Mouse (Mus musculus): ENCODE results near the gene Pcbp1.
"Not testable (repeated sequence)": the region's sequence is repeated elsewhere in the genome, so short reads cannot be mapped to it uniquely, and the experiment has no call there.

Pcbp1 gene

GRCm38 (mm10) chr6:86526032-86526960 is at the start of gene Pcbp1:
TSS of gene Pcbp1 (minus strand) at chr6:86526321.
- peak; percentile 97 to 99 for DNase-seq (ENCODE audit: low spot score in 2 of 2)

DNA sequence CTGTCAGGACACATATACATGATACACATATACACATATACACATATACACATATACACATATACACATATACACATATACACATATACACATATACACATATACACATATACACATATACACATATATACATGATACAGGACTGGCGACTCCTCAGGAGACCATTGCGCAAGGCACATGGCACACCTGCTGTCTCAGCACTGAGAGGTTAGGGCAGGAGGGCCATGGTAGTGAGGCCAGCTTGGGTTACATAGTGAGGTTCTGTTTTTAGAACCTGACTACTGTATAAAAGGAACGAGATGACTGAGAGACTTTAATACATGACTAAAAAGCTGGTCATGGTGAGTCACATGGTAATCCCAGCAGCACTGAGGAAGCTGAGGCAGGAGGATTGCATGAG is 48.4 kb upstream of the Pcbp1 start:
- no peak for DNase-seq (ENCODE audit: low spot score in 2 of 2)

- DNase-seq (ENCODE audit: low spot score in 2 of 2), result no peak
These were observed 44.7 kb upstream of the Pcbp1 start for GRCm38 (mm10) chr6:86570830-86571229.

- peak; percentile 44 to 66 for DNase-seq (ENCODE audit: low spot score in 2 of 2)
These were observed 43.3 kb upstream of the Pcbp1 start for GRCm38 (mm10) chr6:86569461-86569820.

- no peak for DNase-seq (ENCODE audit: low spot score in 2 of 2)
These were observed 42.8 kb upstream of the Pcbp1 start for GRCm38 (mm10) chr6:86568816-86569460.

GRCm38 (mm10) chr6:86565782-86566181 is 39.7 kb upstream of the Pcbp1 start:
- DNase-seq (ENCODE audit: low spot score in 2 of 2), result no peak

GRCm38 (mm10) chr6:86557182-86557581 is 31.1 kb upstream of the Pcbp1 start:
- not testable (repeated sequence) for DNase-seq (ENCODE audit: low spot score in 2 of 2)

GRCm38 (mm10) chr6:86556345-86557058 is 30.4 kb upstream of the Pcbp1 start:
- no peak for DNase-seq (ENCODE audit: low spot score in 2 of 2)

- DNase-seq (ENCODE audit: low spot score in 2 of 2), result no peak
These were observed 24.5 kb upstream of the Pcbp1 start for GRCm38 (mm10) chr6:86550587-86550986.

DNA sequence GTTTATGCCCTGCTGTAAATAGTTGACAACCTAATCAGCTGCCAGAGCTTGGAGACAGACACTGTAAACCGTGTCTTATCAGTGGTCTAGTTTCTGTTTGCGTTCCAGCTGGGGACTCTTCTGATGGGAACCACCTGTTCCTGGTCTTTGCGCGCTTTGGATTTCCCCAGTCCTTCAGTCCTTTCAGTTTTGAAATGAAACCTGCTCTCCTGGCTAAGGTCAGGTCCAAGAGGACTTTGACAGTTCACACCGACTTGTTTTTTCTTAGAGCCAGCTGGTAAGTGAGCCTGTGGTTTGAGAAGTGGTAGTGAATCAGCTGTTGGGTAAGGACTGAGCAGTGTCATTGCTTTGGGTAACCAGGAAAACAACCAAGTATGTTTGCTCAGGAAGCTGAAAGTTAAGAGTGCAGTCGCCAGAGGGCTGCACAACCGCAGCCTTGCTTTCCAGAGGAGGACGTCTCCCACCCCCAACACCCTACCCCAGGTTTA is 21.8 kb upstream of the Pcbp1 start:
- no peak for DNase-seq (ENCODE audit: low spot score in 2 of 2)

GRCm38 (mm10) chr6:86547228-86547755 is 21.2 kb upstream of the Pcbp1 start:
- no peak for DNase-seq (ENCODE audit: low spot score in 2 of 2)

DNA sequence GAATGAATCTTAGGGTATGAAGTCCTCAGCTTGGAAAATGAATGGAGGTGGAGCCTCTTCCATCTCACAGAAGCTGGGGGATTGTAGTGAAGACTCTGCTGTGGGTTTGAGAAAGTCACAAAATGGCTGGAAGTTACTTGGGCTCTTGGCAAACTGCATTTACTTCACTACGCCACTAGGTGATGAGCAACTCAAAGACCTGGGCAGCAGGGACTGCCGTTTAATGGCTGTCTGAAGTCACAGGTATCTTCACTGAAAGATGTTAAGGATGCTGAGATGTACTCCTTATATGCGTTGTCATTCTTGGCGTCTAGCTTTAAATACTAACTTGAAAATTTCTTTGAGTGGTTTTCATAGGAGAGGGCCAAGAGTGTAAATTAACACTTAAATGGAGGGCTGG is 19.1 kb upstream of the Pcbp1 start:
- DNase-seq (ENCODE audit: low spot score in 2 of 2), result no peak

- no peak for DNase-seq (ENCODE audit: low spot score in 2 of 2)
These were observed 17.7 kb upstream of the Pcbp1 start for GRCm38 (mm10) chr6:86543869-86544268.

DNA sequence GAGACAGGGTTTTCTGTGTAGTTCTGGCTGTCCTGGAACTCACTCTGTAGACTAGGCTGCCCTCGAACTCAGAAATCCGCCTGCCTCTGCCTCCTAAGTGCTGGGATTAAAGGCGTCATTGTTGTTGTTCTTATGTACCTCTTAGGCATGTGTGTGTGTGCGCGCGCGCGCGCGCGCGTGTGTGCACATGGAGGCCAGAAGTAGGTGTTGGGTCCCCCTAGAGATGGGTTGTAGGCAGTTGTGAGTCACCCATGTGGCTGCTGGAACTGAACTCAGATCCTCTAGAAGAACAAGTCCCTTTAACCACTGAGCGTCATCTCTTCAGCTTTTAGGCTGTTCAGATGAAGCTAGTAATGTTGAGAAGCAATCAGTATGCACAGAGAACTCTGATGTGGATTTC is 16.9 kb upstream of the Pcbp1 start:
- DNase-seq (ENCODE audit: low spot score in 2 of 2), result no peak

DNA sequence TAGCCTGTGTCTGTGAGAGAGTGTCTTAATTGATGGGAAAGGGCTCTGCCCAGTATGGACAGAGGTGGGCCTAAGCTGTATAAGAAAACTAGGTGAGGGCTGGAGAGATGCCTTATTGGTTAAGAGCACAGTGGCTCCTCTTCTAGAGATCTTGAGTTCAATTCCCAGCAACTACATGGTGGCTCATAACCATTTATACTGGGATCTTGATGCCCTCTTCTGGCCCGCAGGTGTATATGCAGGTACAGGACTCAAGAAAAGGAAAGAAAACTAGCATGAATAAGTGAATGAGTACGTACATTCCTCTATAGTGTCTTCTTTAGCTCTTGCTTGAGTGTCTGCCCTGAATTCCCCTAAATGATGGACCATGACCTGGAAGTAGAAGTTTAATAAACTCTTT is 15.5 kb upstream of the Pcbp1 start:
- DNase-seq (ENCODE audit: low spot score in 2 of 2), result no peak

DNA sequence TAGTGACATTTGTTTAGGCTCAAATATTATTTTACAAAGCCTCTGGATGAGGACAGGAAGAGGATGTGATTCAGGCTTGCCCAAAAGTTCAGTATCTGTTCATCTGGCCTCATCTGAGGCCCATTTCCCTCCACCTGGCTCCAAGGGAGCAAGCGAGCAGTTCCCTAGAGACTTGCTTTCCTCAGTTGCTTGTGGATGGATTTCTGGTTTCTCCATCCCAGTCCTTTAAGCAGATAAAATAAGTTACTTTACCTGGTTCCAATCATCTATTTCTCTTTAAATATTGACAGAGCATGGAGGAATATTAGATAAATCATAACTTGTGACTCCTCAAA is 2.3 kb upstream of the Pcbp1 start:
- DNase-seq (ENCODE audit: low spot score in 2 of 2), result no peak

GRCm38 (mm10) chr6:86527766-86528450 is 1.8 kb upstream of the Pcbp1 start:
- no peak for DNase-seq (ENCODE audit: low spot score in 2 of 2)

- peak; percentile 83 for DNase-seq (ENCODE audit: low spot score in 2 of 2)
These were observed 1.0 kb upstream of the Pcbp1 start for GRCm38 (mm10) chr6:86526961-86527740.

DNA sequence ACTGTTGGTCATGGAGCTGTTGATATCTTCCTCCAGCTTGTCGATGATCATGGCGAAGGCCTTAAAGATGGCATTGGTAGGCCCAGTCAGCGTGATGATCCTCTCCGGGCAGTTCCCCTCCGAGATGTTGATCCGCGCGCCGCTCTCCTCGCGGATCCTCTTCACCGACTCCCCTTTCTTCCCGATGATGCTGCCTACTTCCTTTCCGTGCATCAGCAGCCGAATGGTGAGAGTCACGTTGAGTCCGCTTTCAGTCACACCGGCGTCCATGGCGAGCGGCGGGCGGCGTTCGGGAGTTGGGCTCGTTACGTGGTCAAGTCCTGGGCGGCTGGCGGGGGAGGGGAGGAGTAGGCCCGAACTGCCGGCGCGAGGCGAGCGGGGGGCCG is 482 bp downstream of the Pcbp1 start:
- DNase-seq (ENCODE audit: low spot score in 2 of 2), result peak in 1 of 2 experiments; percentile 74

GRCm38 (mm10) chr6:86524879-86525645 is 1.1 kb downstream of the Pcbp1 start:
- peak; percentile 44 to 62 for DNase-seq (ENCODE audit: low spot score in 2 of 2)

Measured in urinary bladder, postnatal 4 days (tissue).